Mouse (Mus musculus) stomach, postnatal 0 days (tissue): Measurements from ENCODE around the gene Zfp423.

Source experiments
- CTCF ChIP-seq: IDR thresholded peaks from 2 replicates; pipeline ENCODE4 v1.5.1; 2016; ENCODE audit warnings: antibody characterized with exemption, low read depth, mild to moderate bottlenecking, moderate library complexity
- EP300 ChIP-seq: optimal IDR thresholded peaks from 2 replicates; pipeline ENCODE3; 2016; ENCODE audit warnings: antibody characterized with exemption

- TF ChIP-seq CTCF (no peak), EP300 (no peak)
These were observed 55.3 kb downstream of the Zfp423 start for GRCm38 (mm10) chr8:87904108-87904507.
